Mouse (Mus musculus) CH12.LX (cell line): ENCODE measurements around the gene Rimkla.

Source experiments
- EP300 ChIP-seq: IDR thresholded peaks from 2 replicates; pipeline ENCODE4 v1.6.1; 2011; ENCODE audit warnings: low read length, improper control_type of control experiment
- MAFK ChIP-seq: IDR thresholded peaks from 2 replicates; pipeline ENCODE4 v1.6.1; 2011; ENCODE audit warnings: low read length, improper control_type of control experiment; ENCODE audit not compliant: insufficient replicate concordance
- POLR2A ChIP-seq: IDR thresholded peaks from 2 replicates; pipeline ENCODE4 v1.6.1; 2011; ENCODE audit warnings: low read depth, mild to moderate bottlenecking, improper control_type of control experiment, low read length

DNA sequence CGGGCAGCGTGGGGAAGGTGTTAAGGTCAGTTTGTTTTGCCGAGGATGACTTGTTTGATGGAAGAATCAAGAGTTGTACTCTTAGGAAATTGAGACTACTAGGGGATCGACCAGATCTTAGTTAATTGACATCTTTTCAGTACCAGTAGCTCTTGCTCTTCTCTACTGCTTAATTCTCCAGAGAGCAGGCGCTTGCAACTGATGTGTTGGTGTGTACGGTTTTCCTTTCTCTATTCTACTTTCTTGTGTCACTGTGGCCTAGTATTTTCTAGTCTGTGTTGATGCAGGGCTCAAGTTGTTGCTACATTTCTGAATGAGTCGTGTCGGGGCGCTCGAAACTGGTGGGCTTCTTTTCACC is 48.1 kb upstream of the Rimkla start:
- no peak for TF ChIP-seq MAFK
- TF ChIP-seq EP300 = no peak
- TF ChIP-seq POLR2A = no peak
